Mouse (Mus musculus) intestine, postnatal 0 days (tissue): ENCODE results near the gene Gnpat. TPM values are rescaled to one million over a fixed set of nuclear protein-coding genes. Genes with fewer than 3 reads are reported as not detected.

Source experiments
- ATAC-seq: fragments of 200-750 bp; cut with Nextera tagmentation; 2 replicates; pipeline ENCODE4 v1.8.0; 2017; ENCODE audit warnings: mild to moderate bottlenecking, moderate TSS enrichment, moderate library complexity
- H3K27ac ChIP-seq: fragments of 300-500 bp; sonication (generic); 2 replicates; pipeline ENCODE4 v1.5.1; 2014; ENCODE audit warnings: mild to moderate bottlenecking, low read depth, low read length, moderate library complexity
- H3K27me3 ChIP-seq: fragments of 300-500 bp; sonication (generic); replicated peaks from 2 replicates; pipeline ENCODE4 v1.6.1; 2014; ENCODE audit warnings: low read length, mixed read lengths; ENCODE audit not compliant: control insufficient read depth, insufficient read depth
- H3K36me3 ChIP-seq: fragments of 300-500 bp; sonication (generic); 2 replicates; pipeline ENCODE4 v1.6.1; 2014; ENCODE audit warnings: mild to moderate bottlenecking, moderate library complexity; ENCODE audit not compliant: control insufficient read depth, insufficient read depth
- H3K4me1 ChIP-seq: fragments of 300-500 bp; sonication (generic); replicated peaks from 2 replicates; pipeline ENCODE4 v1.6.1; 2014; ENCODE audit warnings: antibody characterized with exemption, low read length, mixed read lengths; ENCODE audit not compliant: control insufficient read depth, insufficient read depth
- H3K4me2 ChIP-seq: fragments of 300-500 bp; sonication (generic); replicated peaks from 2 replicates; pipeline ENCODE4 v1.6.1; 2014; ENCODE audit warnings: low read depth, mild to moderate bottlenecking, moderate library complexity
- H3K4me3 ChIP-seq: fragments of 300-500 bp; sonication (generic); 2 replicates; pipeline ENCODE4 v1.5.1; 2014; ENCODE audit warnings: low read depth, low read length
- H3K9ac ChIP-seq: fragments of 300-500 bp; sonication (generic); 2 replicates; pipeline ENCODE4 v1.6.1; 2014; ENCODE audit warnings: mild to moderate bottlenecking, low read depth, low read length
- H3K9me3 ChIP-seq: fragments of 300-500 bp; sonication (generic); 2 replicates; pipeline ENCODE4 v1.6.1; 2016; ENCODE audit warnings: mixed run types; ENCODE audit not compliant: control insufficient read depth
- CTCF ChIP-seq: sonication (generic); IDR thresholded peaks from 2 replicates; pipeline ENCODE4 v1.5.1; 2016; ENCODE audit warnings: low read depth, mild to moderate bottlenecking, control low read depth, antibody characterized with exemption, moderate library complexity
- WGBS: fragments of 180-500 bp; shearing (Covaris S2); extraction: QIAGEN DNeasy Blood & Tissue Kit; methylation state at CpG from one replicate; pipeline ENCODE4 v1.1.7; 2014; 5-methylcytosine and 5-hydroxymethylcytosine counted together
- polyA plus RNA-seq: library from polyadenylated mRNA; unstranded; fragments of >200 nt; fragmentation: Nextera tagmentation; extraction: Ambion mirVana; gene quantifications from 2 replicates; pipeline ENCODE4 v1.2.1, GENCODE M21; 2015

Gnpat gene
- polyA plus RNA-seq, 1 experiment from 2014 or later = 31.0 TPM

DNA sequence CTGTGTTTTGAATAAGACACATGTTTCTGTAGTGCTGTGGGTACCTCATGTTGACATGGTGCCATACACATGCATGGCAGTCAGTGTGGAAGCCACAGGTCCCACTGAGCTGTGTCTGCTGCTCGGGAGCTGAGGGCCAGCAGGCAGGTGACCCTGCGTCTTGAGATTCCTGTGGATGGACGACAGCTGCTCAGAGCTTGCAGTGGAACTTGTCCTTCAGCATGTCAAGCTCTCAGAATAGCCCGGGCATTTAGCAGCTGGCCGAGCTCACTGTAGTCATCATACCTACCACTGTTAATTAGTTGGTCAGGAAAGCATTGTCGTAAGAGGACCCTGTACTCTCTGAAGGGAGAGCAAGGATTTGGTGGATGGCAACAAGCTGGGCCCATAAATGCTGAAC, 6.9 kb downstream of the Gnpat start:
- no peak overlapping the region for H3K4me3 ChIP-seq
- no peaks in the 10 kb centered on the region for H3K27me3 ChIP-seq
- 81% methylated on average over 6 of the region's 6 CpGs for WGBS
- H3K9ac ChIP-seq = no peak overlapping the region
- H3K4me1 ChIP-seq = no peaks in the 10 kb centered on the region
- no peak overlapping the region for H3K27ac ChIP-seq
- H3K9me3 ChIP-seq = no peaks in the 10 kb centered on the region
- no peak for TF ChIP-seq CTCF
- ATAC-seq = no peak
- no peak overlapping the region for H3K4me2 ChIP-seq
- H3K36me3 ChIP-seq = peaks cover 40% of the 10 kb centered on the region

DNA sequence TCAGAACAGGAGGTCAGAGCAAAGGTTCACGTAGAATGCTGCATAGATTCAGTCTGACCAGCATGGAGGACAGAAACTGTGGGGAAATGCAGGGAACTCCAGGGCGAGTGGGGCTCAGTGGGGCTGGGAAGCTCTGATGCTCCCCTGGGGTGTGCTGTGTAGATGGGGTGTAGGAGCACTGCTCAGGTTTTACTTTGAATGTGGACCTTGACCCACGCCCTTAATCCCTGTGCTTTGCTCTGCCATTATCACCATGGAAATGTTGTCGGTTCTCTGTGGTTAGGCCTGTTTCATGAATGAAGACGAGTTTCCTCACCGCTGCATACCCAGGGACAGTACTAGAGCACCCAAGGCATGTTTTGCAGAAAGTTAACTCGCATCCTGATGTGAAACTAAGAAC, 8.6 kb downstream of the Gnpat start:
- TF ChIP-seq CTCF = no peak
- Histone ChIP-seq H3K9me3 (no peaks in the 10 kb centered on the region), H3K36me3 (peaks cover 52% of the 10 kb centered on the region), H3K4me2 (no peak overlapping the region), H3K27me3 (no peaks in the 10 kb centered on the region), H3K4me3 (no peak overlapping the region), H3K9ac (no peak overlapping the region), H3K27ac (no peak overlapping the region), H3K4me1 (no peaks in the 10 kb centered on the region)
- no peak for ATAC-seq
- 56% methylated on average over 7 of the region's 7 CpGs for WGBS

- Histone ChIP-seq H3K4me3 (no peak overlapping the region), H3K4me1 (no peaks in the 10 kb centered on the region), H3K4me2 (no peak overlapping the region), H3K9me3 (no peaks in the 10 kb centered on the region), H3K27ac (peak overlapping the region; percentile 0; the same call in 1 of the 2 replicates), H3K36me3 (peaks cover 59% of the 10 kb centered on the region), H3K27me3 (no peaks in the 10 kb centered on the region), H3K9ac (no peak overlapping the region)
- 92% methylated on average over 7 of the region's 7 CpGs for whole genome bisulfite sequencing
- ATAC-seq = no peak
- TF ChIP-seq CTCF = no peak
Measured at GRCm38 (mm10) chr8:124872081-124872480, 9.2 kb downstream of the Gnpat start.

GRCm38 (mm10) chr8:124872690-124873089, 9.9 kb downstream of the Gnpat start:
- 57% methylated on average over 5 of the region's 5 CpGs for WGBS
- TF ChIP-seq CTCF = no peak
- Histone ChIP-seq H3K4me2 (no peak overlapping the region), H3K36me3 (peaks cover 64% of the 10 kb centered on the region), H3K27me3 (no peaks in the 10 kb centered on the region), H3K9me3 (no peaks in the 10 kb centered on the region), H3K27ac (no peak overlapping the region), H3K4me1 (no peaks in the 10 kb centered on the region), H3K9ac (no peak overlapping the region), H3K4me3 (no peak overlapping the region)
- ATAC-seq = no peak

DNA sequence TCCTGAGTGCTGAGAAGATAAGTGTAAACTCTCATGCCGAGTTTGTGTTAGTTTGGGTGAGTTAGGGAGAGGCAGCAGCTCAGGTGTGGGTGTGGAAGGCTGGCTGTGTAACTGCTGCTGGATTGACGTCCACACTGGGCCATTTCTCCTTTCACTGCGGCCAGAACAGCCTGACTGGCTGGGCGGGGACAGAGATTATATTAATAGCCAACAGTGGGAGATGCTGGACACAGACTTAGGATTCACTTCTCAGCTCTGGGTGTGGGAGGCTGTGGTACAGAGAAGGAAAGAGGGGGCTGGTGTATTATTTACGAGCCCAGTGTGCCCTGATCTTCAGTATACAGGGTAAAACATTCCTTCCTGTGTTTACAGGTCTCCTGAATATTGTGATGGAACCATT, 15.3 kb downstream of the Gnpat start:
- WGBS = 79% methylated on average over 5 of the region's 5 CpGs
- Histone ChIP-seq H3K4me1 (no peaks in the 10 kb centered on the region), H3K27me3 (no peaks in the 10 kb centered on the region), H3K36me3 (peaks cover 92% of the 10 kb centered on the region), H3K4me3 (no peak overlapping the region), H3K9me3 (no peaks in the 10 kb centered on the region), H3K27ac (no peak overlapping the region), H3K9ac (no peak overlapping the region), H3K4me2 (no peak overlapping the region)
- no peak for ATAC-seq
- TF ChIP-seq CTCF = no peak

DNA sequence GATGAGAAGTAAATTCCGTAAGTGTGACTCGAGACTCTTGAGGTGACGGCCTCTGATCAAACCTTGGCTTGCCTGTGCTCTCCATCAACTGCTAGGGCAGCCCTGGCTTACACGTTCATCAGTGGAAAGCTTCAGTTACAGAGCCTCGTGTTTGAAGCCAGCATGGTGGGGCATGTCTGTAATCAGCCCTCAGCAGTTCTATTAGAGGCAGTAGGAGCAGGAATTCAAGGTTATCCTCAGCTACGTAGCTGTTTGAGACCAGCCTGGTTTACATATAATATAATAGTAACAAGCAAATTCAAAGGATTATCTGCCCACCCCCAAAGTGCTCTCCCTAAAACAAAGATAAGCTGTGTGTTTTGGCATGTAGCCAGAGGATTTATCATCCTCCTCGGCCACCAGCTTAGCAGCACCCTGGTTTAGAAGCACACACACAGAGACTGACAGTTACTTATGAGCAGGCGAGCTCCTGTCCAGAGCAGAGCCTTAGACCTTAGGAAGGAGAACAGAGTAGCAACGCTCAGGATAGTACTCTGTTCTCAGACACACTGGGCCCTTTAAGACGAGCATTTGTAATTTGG, 16.2 kb downstream of the Gnpat start:
- Histone ChIP-seq H3K27me3 (no peaks in the 10 kb centered on the region), H3K9me3 (no peaks in the 10 kb centered on the region), H3K4me1 (no peaks in the 10 kb centered on the region), H3K27ac (no peak overlapping the region), H3K9ac (no peak overlapping the region), H3K4me2 (no peak overlapping the region), H3K4me3 (no peak overlapping the region), H3K36me3 (peaks cover 92% of the 10 kb centered on the region)
- 66% methylated on average over 10 of the region's 10 CpGs for WGBS
- ATAC-seq = no peak
- TF ChIP-seq CTCF = no peak

GRCm38 (mm10) chr8:124888385-124888784, 25.6 kb downstream of the Gnpat start:
- Histone ChIP-seq H3K4me3 (no peak overlapping the region), H3K27me3 (no peaks in the 10 kb centered on the region), H3K4me1 (no peaks in the 10 kb centered on the region; the same call in 1 of the 2 replicates), H3K9me3 (no peaks in the 10 kb centered on the region), H3K9ac (no peak overlapping the region), H3K27ac (no peak overlapping the region), H3K4me2 (no peak overlapping the region), H3K36me3 (peaks cover 73% of the 10 kb centered on the region)
- ATAC-seq = no peak
- peak; percentile 40 for TF ChIP-seq CTCF
- WGBS = 98% methylated on average over 5 of the region's 5 CpGs
